Mouse (Mus musculus) heart, adult 10 weeks (tissue): ENCODE data around the gene Pth1r. TPM values are rescaled to one million over a fixed set of nuclear protein-coding genes. Genes with fewer than 3 reads are reported as not detected.

Experiments used
- polyA plus RNA-seq: library from polyadenylated mRNA; stranded (reverse); fragments of 350-450 nt; fragmentation: Illumina TruSeq; extraction: RNeasy Lipid Tissue Mini Kit (QIAGEN cat#74804); gene quantifications from one replicate; pipeline ENCODE4 v1.2.3, GENCODE M21; 2014; ENCODE audit warnings: low read depth, low replicate concordance

Gene Pth1r
- 7.8 TPM for polyA plus RNA-seq

GRCm38 (mm10) chr9:110746961-110747360 is at the start of gene Pth1r:
Pth1r (minus strand) TSS chr9:110747145.

DNA sequence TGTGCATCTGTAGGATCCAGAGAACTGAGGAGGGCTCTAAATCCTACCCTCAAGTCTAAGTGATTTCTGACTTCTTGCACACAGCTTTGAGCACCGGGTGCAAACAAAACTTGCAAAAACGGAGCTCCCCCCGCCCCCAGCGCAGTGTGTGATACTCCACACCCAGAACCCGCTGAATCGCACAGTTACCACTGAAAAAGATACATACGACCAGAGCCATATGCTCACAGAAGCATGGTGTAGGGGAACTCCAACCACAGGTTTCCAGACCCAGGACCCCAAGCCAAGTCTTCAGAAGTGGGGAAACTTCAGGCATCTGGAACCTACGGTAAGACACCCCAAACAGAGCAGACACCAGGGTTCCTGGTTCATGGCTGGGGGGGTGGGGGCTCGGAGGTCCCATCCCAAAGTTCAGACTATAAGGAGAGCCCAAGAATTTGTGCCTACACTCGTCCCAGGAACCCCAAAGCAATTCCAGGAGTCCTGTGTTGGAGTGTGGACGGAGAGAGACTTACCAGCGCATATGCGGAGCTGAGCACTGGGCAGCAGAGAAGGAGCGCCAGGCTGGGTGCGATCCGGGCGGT is 5.1 kb downstream of the Pth1r start, which contains the start of gene Myl3:
TSS of gene Myl3 (plus strand) at position 151 of the 584 bp plus-strand sequence.

Other genes starting within 250 kb of the Pth1r start
- 29.5 TPM for gene Setd2, start 214.5 kb downstream of the Pth1r start, polyA plus RNA-seq
- gene Nradd, start 122.7 kb downstream of the Pth1r start, polyA plus RNA-seq, result 2.3 TPM
- 9.7 TPM for gene Nbeal2, start 93.0 kb downstream of the Pth1r start, polyA plus RNA-seq
- gene Ccdc12, start 90.6 kb downstream of the Pth1r start, polyA plus RNA-seq, result 89.4 TPM
- 10,021 TPM for gene Myl3, start 5.3 kb downstream of the Pth1r start, polyA plus RNA-seq
- not detected for gene Prss42, start 51.0 kb upstream of the Pth1r start, polyA plus RNA-seq
- not detected for gene Prss44, start 66.8 kb upstream of the Pth1r start, polyA plus RNA-seq
- not detected for gene Prss43, start 79.5 kb upstream of the Pth1r start, polyA plus RNA-seq
- gene Prss45, start 87.4 kb upstream of the Pth1r start, polyA plus RNA-seq, result not detected
- not detected for gene Prss46, start 97.4 kb upstream of the Pth1r start, polyA plus RNA-seq
- not detected for gene Prss50, start 110.8 kb upstream of the Pth1r start, polyA plus RNA-seq
- 16.9 TPM for gene Als2cl, start 132.7 kb upstream of the Pth1r start, polyA plus RNA-seq
- 2.2 TPM for gene Tmie, start 133.0 kb upstream of the Pth1r start, polyA plus RNA-seq
- not detected for gene Fam240a, start 169.7 kb upstream of the Pth1r start, polyA plus RNA-seq
- gene Tdgf1, start 199.0 kb upstream of the Pth1r start, polyA plus RNA-seq, result not detected
- 288 TPM for gene Lrrc2, start 204.4 kb upstream of the Pth1r start, polyA plus RNA-seq
- gene Rtp3, start 243.4 kb upstream of the Pth1r start, polyA plus RNA-seq, result 5.5 TPM